Mouse (Mus musculus): ENCODE measurements around the gene Trh.
A peak's percentile ranks its signal among the peaks of the same experiment; 100 is the strongest.

Trh gene

GRCm38 (mm10) chr6:92222021-92222420 is 22.4 kb downstream of the Trh start:
- no peak for DNase-seq (ENCODE audit: low read depth, low spot score)

- DNase-seq (ENCODE audit: low read depth, low spot score), result no peak
These were observed 22.8 kb downstream of the Trh start for GRCm38 (mm10) chr6:92221604-92222003.

- DNase-seq (ENCODE audit: low read depth, low spot score), result no peak
These were observed 25.0 kb downstream of the Trh start for GRCm38 (mm10) chr6:92219445-92219844.

- DNase-seq (ENCODE audit: low read depth, low spot score), result peak; percentile 89
These were observed 29.5 kb downstream of the Trh start, which contains the start of gene Rbsn for GRCm38 (mm10) chr6:92214773-92215449. Gene Rbsn (minus strand): TSS chr6:92214925.

GRCm38 (mm10) chr6:92214055-92214772 is 30.2 kb downstream of the Trh start:
- no peak for DNase-seq (ENCODE audit: low read depth, low spot score)

GRCm38 (mm10) chr6:92199414-92199813 is 45.0 kb downstream of the Trh start:
- no peak for DNase-seq (ENCODE audit: low read depth, low spot score)

Data from skeletal muscle tissue, adult 2 months (tissue).